Mouse (Mus musculus) ES-Bruce4 (cell line): Measurements from ENCODE around the gene Lgalsl. TPM values are rescaled to one million over a fixed set of nuclear protein-coding genes. Genes with fewer than 3 reads are reported as not detected.

Experiments used
- H3K27ac ChIP-seq: 2 replicates; pipeline ENCODE4 v1.5.1; 2012; ENCODE audit warnings: low read length, inconsistent platforms; ENCODE audit not compliant: insufficient read depth
- H3K27me3 ChIP-seq: 2 replicates; pipeline ENCODE4 v1.6.1; 2012; ENCODE audit warnings: mild to moderate bottlenecking, low read length, inconsistent platforms; ENCODE audit not compliant: control insufficient read depth, poor library complexity, insufficient read depth, severe bottlenecking
- H3K36me3 ChIP-seq: 2 replicates; pipeline ENCODE4 v1.6.1; 2012; ENCODE audit warnings: inconsistent platforms, mild to moderate bottlenecking, low read length, moderate library complexity; ENCODE audit not compliant: control insufficient read depth, poor library complexity, insufficient read depth, severe bottlenecking
- H3K4me1 ChIP-seq: one replicate; pipeline ENCODE4 v1.8.1; 2011; ENCODE audit warnings: low read length; ENCODE audit not compliant: control insufficient read depth, insufficient read depth
- H3K4me3 ChIP-seq: 2 replicates; pipeline ENCODE4 v1.5.1; 2011; ENCODE audit warnings: low read depth, mild to moderate bottlenecking, low read length
- H3K9ac ChIP-seq: 2 replicates; pipeline ENCODE4 v1.6.1; 2012; ENCODE audit warnings: low read depth, mild to moderate bottlenecking, inconsistent platforms; ENCODE audit not compliant: poor library complexity, severe bottlenecking
- H3K9me3 ChIP-seq: replicated peaks from 2 replicates; pipeline ENCODE4 v1.6.1; 2012; ENCODE audit warnings: mild to moderate bottlenecking, low read length, inconsistent platforms; ENCODE audit not compliant: control insufficient read depth, poor library complexity, insufficient read depth, severe bottlenecking
- CTCF ChIP-seq: IDR thresholded peaks from one replicate; pipeline ENCODE4 v1.8.1; 2011; ENCODE audit warnings: low read depth, low read length
- EP300 ChIP-seq: IDR thresholded peaks from 2 replicates; pipeline ENCODE4 v1.6.1; 2011; ENCODE audit warnings: low read depth, low read length; ENCODE audit not compliant: insufficient read depth
- POLR2A ChIP-seq: IDR thresholded peaks from one replicate; pipeline ENCODE4 v1.8.1; 2011; ENCODE audit warnings: low read length; ENCODE audit not compliant: insufficient read depth
- polyA plus RNA-seq: library from polyadenylated mRNA; stranded (reverse); fragments of >200 nt; gene quantifications from 2 replicates; pipeline ENCODE4 v1.2.4, GENCODE M21; 2011; ENCODE audit warnings: low read depth; ENCODE audit not compliant: missing spikeins, insufficient read depth, insufficient read length

The Lgalsl gene
- polyA plus RNA-seq, 1 experiment, result 24.1 TPM

DNA sequence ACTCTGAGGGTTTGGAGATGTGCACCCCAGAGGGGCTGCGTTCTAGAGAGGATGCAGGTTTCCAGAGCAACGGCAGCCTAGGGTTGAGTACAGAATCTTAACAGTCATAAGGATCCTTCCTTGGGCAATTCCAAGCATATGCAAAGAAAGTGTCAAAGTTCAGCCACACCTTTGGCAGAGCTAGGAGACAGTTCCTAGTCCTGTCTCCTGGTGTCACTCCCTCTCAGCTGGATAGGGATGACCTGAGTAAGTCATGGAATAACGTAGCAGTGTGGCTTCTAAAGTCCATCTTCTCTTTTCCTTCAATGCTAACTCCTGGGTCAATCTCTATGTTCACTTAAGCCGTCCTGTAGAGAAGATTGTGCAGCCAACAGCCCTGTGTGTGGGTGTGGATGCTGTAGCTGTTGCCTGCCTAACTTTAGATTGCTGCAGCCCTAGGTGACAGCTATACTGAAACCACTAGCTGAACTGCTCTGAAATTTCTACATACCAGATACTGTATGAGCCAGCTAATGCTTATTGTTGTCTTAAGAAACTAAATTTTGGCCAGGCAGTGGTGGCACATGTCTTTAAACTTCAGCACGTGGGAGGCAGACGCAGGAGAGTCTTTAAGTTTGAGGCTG lies 16.8 kb downstream of the Lgalsl start:
- Histone ChIP-seq H3K27me3 (no peaks in the 10 kb centered on the region), H3K9ac (no peak overlapping the region), H3K36me3 (no peaks in the 10 kb centered on the region), H3K9me3 (no peaks in the 10 kb centered on the region), H3K4me1 (no peaks in the 10 kb centered on the region), H3K27ac (no peak overlapping the region), H3K4me3 (no peak overlapping the region)
- TF ChIP-seq EP300, result no peak
- TF ChIP-seq CTCF, result no peak
- TF ChIP-seq POLR2A, result no peak

DNA sequence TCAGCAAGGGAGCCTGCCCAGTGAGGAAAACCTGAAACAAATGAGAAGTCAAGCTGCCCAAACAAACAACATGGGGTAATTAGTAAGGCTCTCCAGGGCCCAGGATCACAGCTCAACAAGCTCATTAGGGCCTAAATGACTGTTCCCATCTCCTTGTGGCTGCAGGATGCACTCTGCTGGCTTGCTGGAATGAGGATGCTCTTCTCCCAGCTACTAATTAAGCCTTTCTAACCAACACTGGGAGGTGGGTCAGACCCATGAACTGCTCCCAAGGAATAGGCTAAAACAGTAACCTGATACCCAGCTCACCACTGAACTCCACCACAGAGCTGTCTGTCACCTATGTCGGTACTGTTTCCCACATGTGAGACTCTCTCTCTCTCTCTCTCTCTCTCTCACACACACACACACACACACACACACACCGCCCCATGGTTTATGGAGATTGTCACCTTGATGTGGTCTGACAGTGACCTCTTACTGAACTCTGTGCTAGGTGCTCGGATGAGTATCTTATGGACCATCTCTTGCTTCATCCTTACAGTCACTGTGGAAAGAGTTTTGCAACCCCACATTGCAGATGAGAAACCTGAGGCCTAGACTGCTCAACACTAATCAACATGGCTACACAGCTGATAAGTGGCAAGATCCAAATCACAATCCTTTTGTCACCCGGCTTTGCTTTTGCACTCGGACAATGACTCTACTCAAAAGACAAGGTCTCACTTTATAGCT lies 18.5 kb downstream of the Lgalsl start:
- no peak overlapping the region for H3K4me3 ChIP-seq
- no peaks in the 10 kb centered on the region for H3K4me1 ChIP-seq
- H3K36me3 ChIP-seq, result no peaks in the 10 kb centered on the region
- H3K27ac ChIP-seq, result no peak overlapping the region
- no peaks in the 10 kb centered on the region for H3K27me3 ChIP-seq
- no peaks in the 10 kb centered on the region for H3K9me3 ChIP-seq
- no peak for TF ChIP-seq CTCF
- no peak for TF ChIP-seq POLR2A
- no peak for TF ChIP-seq EP300
- H3K9ac ChIP-seq, result no peak overlapping the region

DNA sequence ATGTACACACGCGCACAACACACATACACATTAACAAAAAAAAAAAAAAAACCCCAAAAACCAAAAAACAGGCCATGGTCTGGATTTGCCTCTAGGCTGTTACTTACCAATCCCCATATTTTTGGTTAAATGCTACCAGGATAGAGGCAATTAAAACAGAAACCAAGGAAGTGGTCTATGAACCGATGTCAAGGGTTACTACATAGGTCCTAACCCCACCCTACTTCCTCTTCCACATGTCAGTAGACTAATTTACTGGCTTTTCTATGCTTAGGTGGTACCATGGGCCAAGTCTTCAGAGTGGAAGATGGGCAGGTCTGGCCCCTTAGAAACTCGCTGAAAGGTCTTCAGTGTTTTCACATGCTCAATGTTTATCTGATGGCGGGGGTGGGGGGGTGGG lies 24.2 kb downstream of the Lgalsl start:
- Histone ChIP-seq H3K27ac (no peak overlapping the region), H3K27me3 (no peaks in the 10 kb centered on the region), H3K4me3 (no peak overlapping the region), H3K9me3 (no peaks in the 10 kb centered on the region), H3K9ac (no peak overlapping the region), H3K4me1 (no peaks in the 10 kb centered on the region), H3K36me3 (no peaks in the 10 kb centered on the region)
- TF ChIP-seq POLR2A (no peak), EP300 (no peak), CTCF (no peak)

DNA sequence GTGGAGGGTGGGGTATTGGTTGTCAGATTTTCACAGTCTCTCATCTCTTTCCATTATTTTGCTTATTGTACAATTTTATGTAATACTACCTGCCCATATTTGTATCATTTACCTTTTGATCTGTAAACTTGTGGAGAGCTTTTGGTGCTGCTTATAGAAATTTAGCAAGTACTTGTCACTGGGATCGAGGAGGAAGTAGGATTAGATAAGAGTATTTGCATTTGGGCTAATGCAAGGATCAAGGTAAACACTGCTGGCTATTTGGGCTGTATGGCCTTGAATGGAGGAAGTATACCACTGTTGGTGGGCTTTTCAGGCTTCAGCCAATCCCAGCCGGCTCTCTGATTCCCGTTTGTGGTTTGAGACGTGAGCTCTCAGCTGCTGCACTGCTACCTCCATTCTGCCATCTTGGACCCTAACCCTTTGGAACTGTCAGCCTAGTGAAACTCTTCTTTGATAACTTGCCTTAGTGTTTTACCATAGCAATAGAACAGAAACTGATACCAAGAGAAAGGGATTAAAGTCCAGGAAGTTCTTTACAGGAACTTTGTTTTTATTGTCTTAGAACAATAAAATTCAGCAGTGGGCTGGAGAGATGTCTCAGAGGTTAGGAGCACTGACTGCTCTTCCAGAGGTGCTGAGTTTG lies 25.1 kb downstream of the Lgalsl start:
- Histone ChIP-seq H3K27ac (no peak overlapping the region), H3K9ac (no peak overlapping the region), H3K4me1 (no peaks in the 10 kb centered on the region), H3K4me3 (no peak overlapping the region), H3K9me3 (no peaks in the 10 kb centered on the region), H3K27me3 (no peaks in the 10 kb centered on the region; the same call in 1 of the 2 replicates), H3K36me3 (no peaks in the 10 kb centered on the region)
- TF ChIP-seq POLR2A (no peak), EP300 (no peak), CTCF (no peak)

DNA sequence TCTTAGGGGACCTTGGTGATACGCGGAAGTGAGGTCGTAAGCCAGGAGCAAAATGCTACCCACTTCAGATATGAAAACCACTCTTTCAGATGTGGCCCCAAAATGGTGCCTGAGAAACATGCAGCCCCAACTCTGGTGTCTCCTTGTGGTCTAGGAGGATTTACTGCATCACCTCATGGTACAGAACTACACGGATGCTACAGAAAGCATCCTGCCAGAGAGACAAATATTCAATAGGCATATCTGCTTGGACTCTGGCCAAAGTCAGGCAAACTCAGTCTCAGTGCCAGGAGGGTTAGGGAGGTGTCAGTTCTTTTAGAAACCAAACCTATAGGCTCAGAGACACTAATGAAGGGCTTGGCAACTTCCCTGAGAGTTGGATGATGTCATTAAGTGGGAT lies 26.4 kb downstream of the Lgalsl start:
- H3K9ac ChIP-seq, result no peak overlapping the region
- no peaks in the 10 kb centered on the region for H3K9me3 ChIP-seq
- no peak overlapping the region for H3K27ac ChIP-seq
- no peak overlapping the region for H3K4me3 ChIP-seq
- no peaks in the 10 kb centered on the region for H3K4me1 ChIP-seq
- no peaks in the 10 kb centered on the region; the same call in 1 of the 2 replicates for H3K27me3 ChIP-seq
- TF ChIP-seq CTCF (no peak), EP300 (no peak), POLR2A (no peak)
- H3K36me3 ChIP-seq, result no peaks in the 10 kb centered on the region
